Mouse (Mus musculus): Measurements from ENCODE around the gene Nos2.
A peak's percentile ranks its signal among the peaks of the same experiment; 100 is the strongest.

The Nos2 gene

GRCm38 (mm10) chr11:78959367-78959766 lies 38.8 kb downstream of the Nos2 start:
- DNase-seq (ENCODE audit: low read depth, low spot score) = no peak

GRCm38 (mm10) chr11:78959841-78960520 lies 39.4 kb downstream of the Nos2 start:
- DNase-seq (ENCODE audit: low read depth, low spot score) = peak; percentile 16

GRCm38 (mm10) chr11:78961221-78961620 lies 40.6 kb downstream of the Nos2 start:
- no peak for DNase-seq (ENCODE audit: low read depth, low spot score)

- DNase-seq (ENCODE audit: low read depth, low spot score) = peak; percentile 82
Measured at GRCm38 (mm10) chr11:78967371-78967770, 46.8 kb downstream of the Nos2 start.

GRCm38 (mm10) chr11:78968121-78968520 lies 47.5 kb downstream of the Nos2 start:
- DNase-seq (ENCODE audit: low read depth, low spot score) = no peak

GRCm38 (mm10) chr11:78971096-78971495 lies 50.5 kb downstream of the Nos2 start:
- no peak for DNase-seq (ENCODE audit: low read depth, low spot score)

GRCm38 (mm10) chr11:78971746-78972145 lies 51.2 kb downstream of the Nos2 start:
- no peak for DNase-seq (ENCODE audit: low read depth, low spot score)

GRCm38 (mm10) chr11:78972328-78972727 lies 51.7 kb downstream of the Nos2 start:
- DNase-seq (ENCODE audit: low read depth, low spot score) = no peak

- peak; percentile 59 for DNase-seq (ENCODE audit: low read depth, low spot score)
Measured at GRCm38 (mm10) chr11:78972811-78973351, 52.3 kb downstream of the Nos2 start.

GRCm38 (mm10) chr11:78973381-78974150 lies 53.0 kb downstream of the Nos2 start:
- DNase-seq (ENCODE audit: low read depth, low spot score) = peak; percentile 82

- no peak for DNase-seq (ENCODE audit: low read depth, low spot score)
Measured at GRCm38 (mm10) chr11:78976731-78977510, 56.3 kb downstream of the Nos2 start.

GRCm38 (mm10) chr11:78978176-78979019 lies 57.8 kb downstream of the Nos2 start:
- DNase-seq (ENCODE audit: low read depth, low spot score) = no peak

- no peak for DNase-seq (ENCODE audit: low read depth, low spot score)
Measured at GRCm38 (mm10) chr11:78980083-78980634, 59.6 kb downstream of the Nos2 start.

GRCm38 (mm10) chr11:78982042-78982441 lies 61.5 kb downstream of the Nos2 start:
- no peak for DNase-seq (ENCODE audit: low read depth, low spot score)

- DNase-seq (ENCODE audit: low read depth, low spot score) = no peak
Measured at GRCm38 (mm10) chr11:78982513-78983291, 62.1 kb downstream of the Nos2 start.

- no peak for DNase-seq (ENCODE audit: low read depth, low spot score)
Measured at GRCm38 (mm10) chr11:78983539-78983938, 63.0 kb downstream of the Nos2 start.

GRCm38 (mm10) chr11:78984483-78985177 lies 64.0 kb downstream of the Nos2 start, which contains the start of gene Lgals9:
Lgals9 (minus strand) TSS chr11:78984946.
- no peak for DNase-seq (ENCODE audit: low read depth, low spot score)

GRCm38 (mm10) chr11:78985505-78985904 lies 64.9 kb downstream of the Nos2 start:
- no peak for DNase-seq (ENCODE audit: low read depth, low spot score)

GRCm38 (mm10) chr11:78986311-78987002 lies 65.9 kb downstream of the Nos2 start:
- DNase-seq (ENCODE audit: low read depth, low spot score) = no peak

All from R1 (cell line).